Mouse (Mus musculus) spleen, adult 12 weeks (tissue): ENCODE data around the gene Tshz2.
"Not testable (repeated sequence)": the region's sequence is repeated elsewhere in the genome, so short reads cannot be mapped to it uniquely, and the experiment has no call there.

ENCODE experiments used
- DNase-seq: peaks from one replicate; pipeline ENCODE4 v3.0.0; 2022; ENCODE audit warnings: low spot score

Gene Tshz2

GRCm38 (mm10) chr2:169758120-169758519 lies 125.3 kb downstream of the Tshz2 start:
- no peak for DNase-seq

- no peak for DNase-seq
Measured at GRCm38 (mm10) chr2:169760117-169760516, 127.3 kb downstream of the Tshz2 start.

GRCm38 (mm10) chr2:169761726-169762125 lies 128.9 kb downstream of the Tshz2 start:
- DNase-seq, result no peak

DNA sequence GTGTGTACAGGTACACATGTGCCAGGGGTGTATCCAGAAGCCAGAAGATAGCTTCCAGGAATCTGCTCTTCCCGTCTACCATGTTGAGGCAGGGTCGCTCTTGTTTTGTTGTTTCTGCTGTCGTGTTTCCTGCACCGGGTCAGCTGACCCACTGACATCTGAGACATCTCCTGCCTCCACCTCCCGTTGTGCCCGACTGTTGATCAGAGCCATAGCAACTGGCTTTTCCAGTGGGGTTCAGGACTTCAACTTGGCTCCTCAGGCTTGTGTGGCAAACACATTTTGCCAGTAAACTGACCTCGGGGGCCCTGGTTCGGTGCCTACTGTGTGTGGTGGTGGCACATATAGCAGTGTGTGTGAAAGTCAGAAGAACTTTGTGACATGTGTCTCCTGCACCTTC lies 129.5 kb downstream of the Tshz2 start:
- DNase-seq, result no peak

DNA sequence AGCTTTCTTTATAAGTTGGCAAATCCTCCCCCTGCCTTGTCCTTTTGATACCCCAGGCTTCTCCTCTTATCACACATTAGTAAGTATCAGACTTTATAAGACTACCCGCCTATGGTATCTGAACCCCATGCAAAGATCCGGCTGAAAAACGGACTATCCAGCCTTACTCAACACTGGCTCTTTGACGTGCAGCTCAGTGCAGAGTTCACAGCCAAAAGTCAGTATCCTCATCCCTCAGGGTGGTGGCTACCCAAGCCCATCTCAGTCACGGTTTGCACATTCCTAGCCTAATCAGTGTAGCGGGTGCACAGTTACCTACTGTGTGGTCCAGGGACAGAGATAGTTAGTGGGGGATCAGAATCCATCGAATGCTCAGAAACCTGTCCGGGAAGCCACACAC lies 130.9 kb downstream of the Tshz2 start:
- no peak for DNase-seq

GRCm38 (mm10) chr2:169766247-169766646 lies 133.4 kb downstream of the Tshz2 start:
- DNase-seq, result no peak

DNA sequence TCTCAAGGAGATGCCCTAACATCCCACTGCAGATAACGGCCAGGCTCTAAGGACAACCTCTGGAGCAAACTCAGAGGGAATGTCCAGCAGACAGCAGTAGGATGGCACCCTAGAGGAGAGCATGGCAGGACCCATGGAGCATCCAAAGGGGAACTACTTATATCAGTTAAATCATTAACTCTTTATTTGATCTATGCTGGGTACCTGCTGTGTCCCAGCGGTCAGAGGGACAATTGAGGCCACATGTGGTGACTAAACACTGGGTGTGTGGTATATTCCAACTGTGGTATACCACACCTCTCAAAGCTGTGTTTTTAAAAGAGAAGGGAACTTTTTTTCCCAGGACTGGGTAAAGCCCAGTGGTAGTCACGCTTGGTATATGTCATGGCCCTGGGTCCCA lies 134.5 kb downstream of the Tshz2 start:
- no peak for DNase-seq

DNA sequence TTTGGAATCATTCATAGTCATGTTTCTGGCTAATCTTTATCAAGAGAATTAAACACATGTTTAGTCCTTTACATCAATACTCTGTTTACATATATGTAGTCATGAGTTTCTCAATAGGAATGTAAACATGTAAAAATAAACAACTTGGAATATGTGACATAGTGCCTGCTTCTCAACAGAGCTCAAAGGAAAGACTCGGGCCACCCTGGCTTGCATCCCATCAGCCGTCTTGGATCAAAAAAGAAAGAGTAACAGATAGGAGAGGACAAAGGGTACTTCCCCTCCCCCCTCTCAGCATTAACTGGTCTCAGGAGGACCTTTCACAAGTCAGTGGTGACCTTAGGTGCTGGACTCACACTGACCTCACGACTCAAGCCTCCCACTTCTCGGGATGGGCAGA lies 142.3 kb downstream of the Tshz2 start:
- DNase-seq, result no peak

GRCm38 (mm10) chr2:169777242-169777641 lies 144.4 kb downstream of the Tshz2 start:
- DNase-seq, result no peak

DNA sequence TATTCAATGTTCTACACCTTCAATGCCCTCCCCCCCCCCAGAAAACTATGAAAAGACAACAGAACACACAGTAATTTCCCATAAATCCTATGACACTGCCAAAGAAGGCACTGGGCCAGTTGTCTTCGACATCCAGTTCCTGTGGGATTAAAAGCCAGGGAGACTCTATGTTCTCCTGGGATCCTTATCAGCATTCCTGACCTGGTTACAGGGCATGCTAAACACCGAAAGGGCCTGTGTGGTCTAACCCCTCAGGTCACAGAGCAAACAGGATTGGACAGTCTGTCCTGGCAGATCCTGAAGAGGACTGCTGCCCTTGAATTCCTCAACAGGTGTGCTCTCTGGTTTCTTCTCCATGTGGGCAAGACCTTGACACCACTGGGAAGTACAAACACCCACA lies 145.0 kb downstream of the Tshz2 start:
- DNase-seq, result no peak

DNA sequence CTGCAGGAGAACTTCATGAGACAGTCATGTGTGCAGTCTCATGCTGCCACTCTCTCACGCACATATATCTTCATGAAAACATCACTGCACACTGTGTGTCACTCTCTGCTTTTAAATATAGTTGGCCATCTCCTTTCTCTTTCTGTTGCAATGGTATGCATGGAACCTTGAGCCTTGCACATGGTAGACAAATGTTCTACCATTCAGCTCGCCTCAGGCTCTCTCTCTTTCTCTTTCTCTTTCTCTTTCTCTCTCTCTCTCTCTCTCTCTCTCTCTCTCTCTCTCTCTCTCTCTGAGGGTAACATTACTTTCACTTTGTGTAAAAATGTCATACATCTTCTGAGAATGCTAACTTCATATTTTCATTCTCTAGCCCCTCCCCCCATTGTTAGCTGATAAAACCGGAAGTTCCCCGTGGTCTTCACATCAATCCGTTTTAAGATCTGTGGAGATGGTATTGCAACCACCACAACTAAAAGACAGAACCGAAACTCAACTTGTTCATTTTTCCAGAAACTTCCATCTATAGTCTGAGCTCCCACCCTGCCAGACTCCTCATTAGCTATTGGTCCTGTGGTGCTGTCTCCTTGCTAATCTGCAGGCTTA lies 146.0 kb downstream of the Tshz2 start:
- no peak for DNase-seq

DNA sequence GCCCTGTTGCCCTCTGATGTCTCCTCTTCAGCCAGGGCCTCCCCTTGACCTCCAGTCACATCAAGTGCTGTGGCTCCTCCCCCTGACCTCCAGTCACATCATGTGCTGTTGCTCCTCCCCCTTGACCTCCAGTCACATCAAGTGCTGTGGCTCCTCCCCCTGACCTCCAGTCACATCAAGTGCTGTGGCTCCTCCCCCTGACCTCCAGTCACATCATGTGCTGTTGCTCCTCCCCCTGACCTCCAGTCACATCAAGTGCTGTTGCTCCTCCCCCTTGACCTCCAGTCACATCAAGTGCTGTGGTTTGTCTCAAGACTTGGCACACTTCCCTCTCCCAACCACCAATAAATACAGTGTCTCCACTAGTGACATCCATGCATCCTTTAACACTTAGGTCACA lies 148.9 kb downstream of the Tshz2 start:
- not testable (repeated sequence) for DNase-seq

DNA sequence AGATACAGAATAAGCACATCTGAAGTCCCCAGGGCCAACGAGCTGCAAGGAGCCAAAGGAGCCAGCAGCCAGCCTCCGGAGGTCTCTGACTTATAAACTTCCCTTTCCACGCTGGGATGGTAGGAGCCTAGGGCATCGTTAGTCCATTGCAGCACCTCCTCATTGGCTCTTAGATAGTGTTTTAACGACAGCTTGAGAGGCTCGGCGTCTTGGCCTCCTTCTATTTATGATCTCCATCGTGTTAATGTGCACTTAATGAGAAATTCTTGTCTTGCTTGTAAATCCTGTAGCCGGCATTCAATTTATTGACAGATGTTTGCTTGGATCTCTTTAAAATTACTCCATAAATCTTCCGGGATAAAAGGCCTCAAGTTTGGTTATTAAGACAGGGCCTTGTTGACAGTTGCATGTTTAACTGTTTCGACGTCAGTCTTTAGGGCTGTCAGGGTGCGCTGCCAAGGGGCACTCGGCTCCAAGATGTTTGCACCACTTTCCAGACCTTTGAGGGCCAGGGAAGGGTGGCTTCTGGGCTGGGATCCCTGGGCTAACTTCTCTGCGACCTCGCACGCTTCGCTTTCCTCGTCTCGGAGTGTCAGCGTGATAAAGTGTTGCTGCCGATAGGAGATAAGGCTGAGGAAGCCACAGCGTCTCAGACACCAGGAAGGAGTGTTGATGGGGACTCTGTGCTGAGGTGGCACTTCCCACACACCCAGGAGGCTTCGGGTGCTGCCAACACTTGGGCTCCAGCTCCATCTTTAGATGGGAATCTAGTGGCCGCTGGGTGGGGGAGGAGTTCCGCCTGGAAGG lies 150.3 kb downstream of the Tshz2 start:
- DNase-seq, result no peak

DNA sequence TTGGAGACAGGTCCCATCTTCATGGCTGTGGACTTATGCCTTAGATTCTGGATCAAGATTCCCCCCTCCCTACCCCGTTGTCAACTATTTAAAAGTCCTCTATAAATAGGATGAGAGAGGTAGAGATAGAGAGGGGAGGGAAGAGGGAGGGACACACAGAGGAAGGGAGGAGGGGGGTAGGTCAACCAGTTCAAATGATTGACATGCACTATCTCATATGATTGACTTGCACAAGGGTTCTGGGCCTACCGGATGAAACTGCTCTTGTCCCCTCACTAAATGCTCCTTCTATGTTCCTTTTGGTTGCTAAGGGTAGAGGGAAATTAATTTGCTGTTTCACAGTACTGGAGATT lies 150.8 kb downstream of the Tshz2 start:
- no peak for DNase-seq

- no peak for DNase-seq
Measured at GRCm38 (mm10) chr2:169787381-169787780, 154.6 kb downstream of the Tshz2 start.

DNA sequence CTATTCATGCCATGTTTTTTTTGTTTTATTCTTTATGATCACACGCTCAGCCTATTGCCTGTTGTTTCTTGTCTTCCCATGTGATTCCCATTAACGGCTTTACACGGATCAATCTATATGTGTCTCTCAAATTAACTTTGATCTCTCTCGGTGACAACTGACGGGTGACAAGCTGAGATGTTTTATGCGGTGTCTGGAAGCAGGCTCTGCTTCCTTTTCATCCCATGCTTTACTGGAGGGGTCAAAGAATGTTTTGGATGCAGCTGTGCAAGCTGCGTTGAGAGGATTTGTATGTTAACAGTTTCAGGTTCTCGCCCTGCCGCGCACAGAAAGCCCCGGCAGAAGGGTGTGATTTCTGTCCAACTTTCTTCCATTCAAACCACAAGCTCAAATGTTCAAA lies 155.1 kb downstream of the Tshz2 start:
- no peak for DNase-seq

GRCm38 (mm10) chr2:169790439-169791131 lies 157.8 kb downstream of the Tshz2 start:
- no peak for DNase-seq

GRCm38 (mm10) chr2:169792706-169793105 lies 159.9 kb downstream of the Tshz2 start:
- DNase-seq, result no peak

DNA sequence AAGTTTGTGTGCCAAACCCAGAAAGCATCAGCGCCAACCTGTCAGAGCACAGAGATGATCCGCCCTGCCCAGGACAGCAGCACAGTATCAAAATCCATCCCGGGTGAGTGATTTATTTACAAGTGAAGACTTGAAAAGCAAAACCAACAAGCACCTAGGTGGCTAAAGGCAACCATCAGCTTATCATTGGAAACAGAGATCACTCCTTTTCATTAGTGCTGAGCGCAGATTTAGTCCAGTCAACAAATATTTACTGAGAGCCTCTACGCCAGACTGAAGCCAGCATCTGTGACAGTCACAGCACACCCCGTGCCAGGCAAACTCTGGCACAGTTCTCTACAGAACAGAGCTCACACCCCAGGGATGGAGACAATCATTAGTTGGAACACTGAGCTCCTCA lies 169.4 kb downstream of the Tshz2 start:
- DNase-seq, result no peak

DNA sequence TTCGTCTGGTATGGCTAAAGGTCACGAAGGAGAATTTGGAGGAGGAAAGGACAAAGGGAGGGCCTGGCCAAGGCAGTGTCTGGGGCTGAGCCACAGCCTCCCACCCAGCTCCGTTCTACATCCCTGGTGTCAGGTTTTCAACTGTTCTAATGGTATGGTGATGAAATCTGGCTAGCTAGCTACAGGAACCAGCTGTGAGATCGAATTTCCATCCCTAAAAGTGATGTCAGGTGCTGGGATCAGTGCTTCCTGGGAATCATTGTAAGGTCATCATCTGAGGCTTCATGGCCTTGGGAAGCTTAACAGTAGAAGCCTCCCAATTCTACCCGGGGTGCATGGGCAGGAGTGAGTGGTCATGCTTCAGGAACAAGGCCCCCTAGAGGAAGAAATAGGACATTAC lies 171.6 kb downstream of the Tshz2 start:
- DNase-seq, result no peak

DNA sequence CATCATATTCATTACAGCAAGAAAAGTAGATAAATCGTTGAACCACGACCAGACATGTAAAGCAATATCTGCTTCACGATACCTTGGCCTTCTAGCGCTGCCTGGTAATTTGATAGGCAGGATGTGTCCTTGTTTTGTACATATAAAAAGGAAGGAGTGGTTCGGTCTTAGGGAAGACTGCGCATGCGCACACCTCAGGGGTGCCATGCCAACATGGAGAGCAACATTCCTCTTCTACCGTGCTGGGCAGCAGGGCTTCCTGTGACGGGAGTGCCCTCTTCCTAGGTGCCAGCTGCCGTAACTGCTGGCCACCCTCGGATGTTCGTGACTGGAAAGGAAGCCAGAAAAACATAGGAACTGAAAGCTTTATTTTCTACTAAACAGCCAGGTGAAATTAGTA lies 172.7 kb downstream of the Tshz2 start:
- DNase-seq, result no peak

DNA sequence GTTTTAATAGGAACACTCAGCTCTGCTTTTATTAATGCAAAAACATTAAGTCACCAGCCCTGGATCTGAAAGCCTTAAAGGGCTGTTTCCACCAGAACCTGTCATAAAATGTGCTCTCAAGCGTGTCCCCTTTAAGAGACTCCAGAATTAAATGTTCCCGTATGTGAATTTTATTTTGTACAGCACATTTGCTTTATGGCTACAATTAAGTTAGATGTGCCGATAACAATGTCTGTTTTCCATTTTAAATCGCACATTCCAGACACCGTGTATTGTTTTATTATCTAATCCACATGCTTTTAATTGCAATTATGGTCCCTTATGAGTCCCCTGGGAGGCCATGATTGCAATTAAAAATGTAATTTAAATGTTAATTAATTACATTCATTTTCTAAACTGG lies 178.8 kb downstream of the Tshz2 start:
- DNase-seq, result no peak

- DNase-seq, result no peak
Measured at GRCm38 (mm10) chr2:169812055-169812454, 179.2 kb downstream of the Tshz2 start.
